In the genomic region with DNA sequence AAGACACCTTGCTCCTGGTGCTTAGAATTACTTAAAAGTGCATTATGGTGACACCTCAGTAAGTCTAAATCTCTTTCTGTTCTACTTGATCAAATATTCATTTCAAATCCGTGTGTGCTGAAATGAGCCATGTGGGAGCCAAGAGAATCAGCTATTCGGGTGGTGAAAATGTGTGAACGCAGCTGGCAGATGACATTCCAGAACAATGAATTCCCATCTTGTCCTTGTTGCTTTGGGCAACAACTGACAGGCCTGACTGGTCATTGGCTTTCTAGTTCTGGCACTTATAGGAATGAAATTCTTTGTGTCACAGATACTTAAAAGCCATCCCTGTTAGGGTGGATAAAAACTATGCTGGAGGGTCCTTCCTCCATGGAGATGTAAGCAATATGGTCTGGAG, we compare ENCODE assay signal across 25 mouse cellular contexts.
DNase-seq lines count a peak whose midpoint lies in the region; ATAC-seq and TF ChIP-seq lines count a peak whose summit lies in the region.
"Had no signal": no experiment of that assay in that cellular context is flagged by ENCODE, and none has a peak within 500 bp of the region (broad histone marks: within the 10 kb centered on the region; RNA-seq: fewer than 3 reads in every experiment).

No protein-coding gene starts in this region.

- H3K27me3 ChIP-seq in lung, embryonic 14.5 days (ENCODE audit: insufficient read depth, low read length), result no peaks in the 10 kb centered on the region
- H3K27me3 ChIP-seq: CH12.LX; forebrain, embryonic 15.5 days; heart, embryonic 13.5 days; hindbrain, embryonic 13.5 days; liver, embryonic 15.5 days had no signal

- no peak overlapping the region for H3K4me2 ChIP-seq in lung, embryonic 14.5 days
- H3K4me2 ChIP-seq: forebrain, embryonic 15.5 days; heart, embryonic 13.5 days; hindbrain, embryonic 13.5 days; liver, embryonic 15.5 days had no signal

- H3K36me3 ChIP-seq in lung, embryonic 14.5 days (ENCODE audit: insufficient read depth), result no peaks in the 10 kb centered on the region
- H3K36me3 ChIP-seq: forebrain, embryonic 15.5 days; G1E; heart, embryonic 13.5 days; hindbrain, embryonic 13.5 days; limb, embryonic 10.5 days; liver, embryonic 15.5 days had no signal

- WGBS in lung, embryonic 14.5 days, result 46% methylated on average over 3 of the region's 3 CpGs

- no peak for TF ChIP-seq POLR2A in brain, embryonic 14.5 days (IDR thresholded peaks at IDR 0.05; ENCODE audit: borderline replicate concordance, extremely low read depth, insufficient read depth, insufficient read length, poor library complexity, severe bottlenecking)

- no peak for ATAC-seq in lung, embryonic 14.5 days (ENCODE audit: insufficient read depth)
- ATAC-seq: forebrain, embryonic 15.5 days had no signal

- no peak overlapping the region for H3K9ac ChIP-seq in lung, embryonic 14.5 days
- H3K9ac ChIP-seq: forebrain, embryonic 15.5 days; heart, embryonic 13.5 days; hindbrain, embryonic 13.5 days; liver, embryonic 15.5 days had no signal

- peak; percentile 62 for DNase-seq in lung, embryonic 14.5 days
- DNase-seq in lung, postnatal 14 days, result no peak
- DNase-seq in brain, embryonic 14.5 days (ENCODE audit: low read depth), result peak; percentile 14
- peak; percentile 24 for DNase-seq in layer of hippocampus, adult 9-10 months (ENCODE audit: low spot score)
- peak; percentile 10 to 53 for DNase-seq in lung, postnatal 4 days
- no peak for DNase-seq in thymus, postnatal 4 days
- DNase-seq in spleen, postnatal 4 days (ENCODE audit: low spot score in 2 of 2), result no peak
- DNase-seq: adrenal gland, adult 8-10 months; B cell, adult 2 months; cerebellum, adult 9-10 months; gastrocnemius, postnatal 10 days; heart, postnatal 36 days; kidney, adult 8-10 months; kidney, postnatal 10 days; liver; right cerebral cortex, postnatal 25 days; thymus, postnatal 36 days had no signal

- no peak overlapping the region for H3K4me3 ChIP-seq in lung, embryonic 14.5 days (ENCODE audit: low read depth, low read length)
- H3K4me3 ChIP-seq: forebrain, embryonic 15.5 days; heart, embryonic 13.5 days; hindbrain, embryonic 13.5 days; limb, embryonic 10.5 days; liver, embryonic 15.5 days had no signal

- no peaks in the 10 kb centered on the region for H3K9me3 ChIP-seq in lung, embryonic 14.5 days (ENCODE audit: low read depth, low read length)
- H3K9me3 ChIP-seq: forebrain, embryonic 15.5 days; G1E; heart, embryonic 13.5 days; hindbrain, embryonic 13.5 days; limb, embryonic 10.5 days; liver, embryonic 15.5 days had no signal

- H3K4me1 ChIP-seq in lung, embryonic 14.5 days (ENCODE audit: insufficient read depth), result no peaks in the 10 kb centered on the region
- H3K4me1 ChIP-seq: forebrain, embryonic 15.5 days; hindbrain, embryonic 13.5 days; limb, embryonic 10.5 days; liver, embryonic 15.5 days had no signal

- H3K27ac ChIP-seq in lung, embryonic 14.5 days (ENCODE audit: low read depth), result no peak overlapping the region
- H3K27ac ChIP-seq: forebrain, embryonic 15.5 days; heart, embryonic 13.5 days; hindbrain, embryonic 13.5 days; limb, embryonic 10.5 days; liver, embryonic 15.5 days; macrophage had no signal

- no peak for TF ChIP-seq CTCF in lung, embryonic 14.5 days (IDR thresholded peaks at IDR 0.05; ENCODE audit: low read depth)
- no peak for TF ChIP-seq CTCF in brain, embryonic 14.5 days (IDR thresholded peaks at IDR 0.05; ENCODE audit: borderline replicate concordance, extremely low read depth, insufficient read depth, insufficient read length)

Comparison
In these comparisons a context has a peak if more than half of its experiments do, and no peak if none do; other contexts are left out.
1. DNase-seq: peak in lung, embryonic 14.5 days (single experiment), brain, embryonic 14.5 days (single experiment), layer of hippocampus, adult 9-10 months (single experiment) and lung, postnatal 4 days (2 of 2); none in lung, postnatal 14 days (single experiment), thymus, postnatal 4 days (single experiment) and spleen, postnatal 4 days (0 of 2).